Mouse (Mus musculus): ENCODE measurements around the gene Tpm1.
A peak's percentile ranks its signal among the peaks of the same experiment; 100 is the strongest.

The Tpm1 gene

DNA sequence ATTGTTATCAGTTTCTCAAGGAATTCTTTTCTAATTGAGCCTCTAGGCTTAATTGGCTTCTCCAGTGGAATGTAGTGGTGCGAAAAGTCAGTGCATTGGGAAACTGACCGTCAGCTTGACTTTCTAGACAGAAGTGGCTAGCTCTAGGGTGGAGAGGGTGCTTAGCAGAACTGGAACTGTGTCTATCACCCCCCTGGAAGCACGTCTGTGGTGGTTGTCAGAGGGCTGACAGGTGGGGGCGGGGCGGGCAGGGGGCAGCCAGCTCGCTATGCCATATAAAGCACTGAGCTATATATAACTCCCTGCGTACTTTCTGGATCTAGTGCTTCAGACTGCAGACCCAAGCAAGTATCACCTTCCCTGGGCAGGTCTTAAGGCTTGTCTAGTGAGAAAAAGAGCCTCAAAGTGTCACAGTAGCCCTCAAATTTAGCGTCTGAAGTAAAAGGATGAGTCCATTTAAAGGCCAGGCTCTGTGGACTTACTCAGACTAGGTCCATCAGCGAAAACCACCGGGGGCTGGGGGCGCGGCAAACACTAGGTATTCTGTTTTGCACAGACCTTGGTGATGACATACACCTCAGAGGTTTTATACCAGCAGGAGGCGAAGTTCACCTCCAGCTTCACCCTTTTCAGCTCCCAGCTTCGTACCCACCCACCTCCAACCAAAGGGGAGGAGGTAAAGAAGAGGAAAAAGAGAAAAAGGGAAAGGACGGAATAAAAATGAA lies 2.2 kb downstream of the Tpm1 start:
- DNase-seq (ENCODE audit: extremely low spot score, low read depth, low spot score) = no peak

DNA sequence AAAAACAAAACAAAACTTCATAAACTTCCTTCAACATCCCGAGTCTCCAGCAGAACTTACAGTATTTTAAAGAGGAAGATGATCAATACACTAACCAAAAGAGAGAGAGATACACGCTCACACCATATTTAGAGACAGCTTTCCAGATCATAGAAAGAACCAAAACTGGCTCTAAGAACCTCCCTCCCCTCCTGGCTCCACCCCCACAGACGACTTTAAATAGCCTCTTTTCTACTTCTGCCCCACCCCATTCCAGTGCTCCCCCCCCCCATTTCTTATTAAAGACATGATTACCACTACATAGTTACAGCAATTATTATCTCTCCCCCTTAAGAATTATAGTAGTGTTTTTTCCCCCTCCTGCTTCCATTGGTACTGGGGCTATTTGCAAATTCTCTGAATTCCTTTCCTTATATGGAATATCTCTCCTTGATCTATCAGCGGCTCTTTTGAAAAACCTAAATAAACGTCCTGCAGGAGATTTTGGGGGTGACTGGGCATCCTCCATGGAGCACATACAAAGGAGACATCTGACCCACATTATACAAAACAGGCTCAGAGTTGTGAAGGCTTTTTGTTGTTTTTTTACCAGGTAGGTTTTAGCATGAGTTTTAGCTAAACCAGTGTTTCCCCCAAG lies 3.1 kb downstream of the Tpm1 start:
- DNase-seq (ENCODE audit: extremely low spot score, low read depth, low spot score) = no peak

- no peak for DNase-seq (ENCODE audit: extremely low spot score, low read depth, low spot score)
Measured at GRCm38 (mm10) chr9:67045306-67045675, 3.9 kb downstream of the Tpm1 start.

GRCm38 (mm10) chr9:67044551-67045305 lies 4.5 kb downstream of the Tpm1 start:
- DNase-seq (ENCODE audit: extremely low spot score, low read depth, low spot score) = no peak

DNA sequence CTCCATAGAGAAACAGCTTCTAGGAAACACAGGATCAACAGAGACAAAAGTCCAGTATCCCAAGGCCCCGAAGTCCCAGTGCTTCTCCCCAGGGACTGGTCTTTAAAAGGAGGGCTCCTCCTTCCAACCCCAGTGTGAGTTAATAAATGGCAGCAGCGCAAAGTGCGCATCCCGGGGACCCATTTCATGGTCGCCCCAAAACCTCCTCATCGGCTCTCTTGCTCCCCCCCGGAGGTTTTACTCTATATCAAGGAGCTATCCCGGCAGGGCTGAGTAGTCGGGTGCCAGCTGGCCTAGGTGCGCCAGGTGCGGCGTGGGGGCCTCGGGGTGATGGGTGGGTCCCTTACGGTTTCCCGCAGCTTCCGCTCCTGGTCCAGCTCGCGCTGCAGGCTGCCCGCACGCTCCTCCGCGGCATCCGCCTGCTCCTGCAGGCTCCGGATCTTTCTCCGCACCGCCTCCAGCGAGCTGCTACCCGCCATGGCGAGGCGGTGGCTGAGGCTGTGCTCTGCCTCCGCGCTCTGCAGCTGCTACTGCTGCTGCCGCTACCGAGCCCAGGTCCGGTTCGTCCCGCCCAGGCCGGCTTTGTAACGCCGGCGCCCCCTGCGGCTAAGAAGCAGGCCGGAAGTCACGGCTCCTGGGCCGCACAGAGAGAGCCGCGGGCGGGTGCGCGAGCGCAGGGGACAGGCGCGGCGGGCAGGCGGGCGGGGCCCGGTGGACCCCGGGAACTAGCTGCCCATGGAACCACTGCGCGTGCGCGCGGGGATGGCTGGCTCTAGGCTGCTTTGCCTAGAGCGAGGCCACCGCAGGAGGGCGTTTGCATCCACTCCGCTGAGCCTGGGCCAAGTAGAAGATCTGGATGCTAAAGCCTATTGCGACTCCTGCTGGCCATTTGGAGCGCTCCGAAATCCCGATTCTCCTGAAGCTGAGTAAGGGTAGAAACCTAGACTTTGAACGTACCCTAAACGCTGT lies 5.7 kb downstream of the Tpm1 start:
- peak; percentile 98 for DNase-seq (ENCODE audit: extremely low spot score, low read depth, low spot score)

DNA sequence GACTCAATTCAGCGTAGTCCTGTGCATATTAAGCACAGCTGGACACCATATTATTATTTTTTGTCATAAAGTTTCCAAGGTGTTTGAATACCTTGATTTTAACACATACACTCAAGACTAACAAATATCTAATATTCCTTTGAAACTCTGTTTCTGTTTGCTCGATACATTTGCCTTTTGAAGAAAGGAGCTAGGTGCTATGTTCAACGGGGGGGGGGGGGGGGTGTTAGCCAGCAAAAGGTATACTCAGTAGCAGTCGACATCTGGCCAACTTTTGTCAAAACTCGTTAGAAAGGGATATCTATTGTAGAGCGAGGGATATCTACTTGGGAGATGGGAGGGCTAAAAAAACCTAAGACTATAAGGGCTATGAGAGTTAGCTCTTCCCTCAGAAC lies 6.4 kb downstream of the Tpm1 start:
- DNase-seq (ENCODE audit: extremely low spot score, low read depth, low spot score) = no peak

- DNase-seq (ENCODE audit: extremely low spot score, low read depth, low spot score) = no peak
Measured at GRCm38 (mm10) chr9:67041840-67042812, 7.1 kb downstream of the Tpm1 start.

- no peak for DNase-seq (ENCODE audit: extremely low spot score, low read depth, low spot score)
Measured at GRCm38 (mm10) chr9:67040963-67041839, 8.0 kb downstream of the Tpm1 start.

- DNase-seq (ENCODE audit: extremely low spot score, low read depth, low spot score) = no peak
Measured at GRCm38 (mm10) chr9:67039867-67040266, 9.3 kb downstream of the Tpm1 start.

- DNase-seq (ENCODE audit: extremely low spot score, low read depth, low spot score) = no peak
Measured at GRCm38 (mm10) chr9:67038686-67039085, 10.5 kb downstream of the Tpm1 start.

- no peak for DNase-seq (ENCODE audit: extremely low spot score, low read depth, low spot score)
Measured at GRCm38 (mm10) chr9:67037666-67038065, 11.5 kb downstream of the Tpm1 start.

DNA sequence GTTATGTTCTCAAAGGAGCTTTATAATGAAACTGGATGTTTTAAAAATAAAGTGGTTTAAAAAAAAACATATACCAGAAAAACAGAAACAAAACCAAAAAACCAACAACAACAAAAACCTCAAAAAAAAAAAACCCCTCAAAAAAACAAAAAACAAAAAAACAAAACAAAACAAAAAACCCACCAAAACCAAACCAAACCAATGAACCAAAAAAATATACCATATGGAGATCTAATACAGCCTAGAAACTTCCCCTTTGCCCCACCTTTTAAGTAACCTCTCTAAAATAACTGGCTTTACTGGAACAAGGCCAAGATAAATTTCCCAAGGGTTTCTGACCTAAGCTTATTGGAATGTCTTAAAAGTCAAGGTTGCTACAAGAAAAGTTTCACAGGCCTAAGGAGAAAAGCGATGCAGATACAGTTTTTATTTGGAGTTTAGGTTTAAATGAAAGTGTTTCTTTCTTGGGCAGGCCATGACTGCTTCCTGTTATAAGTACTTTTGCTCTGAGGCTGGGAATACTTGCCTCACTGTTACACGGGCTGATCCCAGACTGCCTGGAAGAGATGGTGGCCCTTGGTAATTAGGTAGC lies 12.6 kb downstream of the Tpm1 start:
- no peak for DNase-seq (ENCODE audit: extremely low spot score, low read depth, low spot score)

DNA sequence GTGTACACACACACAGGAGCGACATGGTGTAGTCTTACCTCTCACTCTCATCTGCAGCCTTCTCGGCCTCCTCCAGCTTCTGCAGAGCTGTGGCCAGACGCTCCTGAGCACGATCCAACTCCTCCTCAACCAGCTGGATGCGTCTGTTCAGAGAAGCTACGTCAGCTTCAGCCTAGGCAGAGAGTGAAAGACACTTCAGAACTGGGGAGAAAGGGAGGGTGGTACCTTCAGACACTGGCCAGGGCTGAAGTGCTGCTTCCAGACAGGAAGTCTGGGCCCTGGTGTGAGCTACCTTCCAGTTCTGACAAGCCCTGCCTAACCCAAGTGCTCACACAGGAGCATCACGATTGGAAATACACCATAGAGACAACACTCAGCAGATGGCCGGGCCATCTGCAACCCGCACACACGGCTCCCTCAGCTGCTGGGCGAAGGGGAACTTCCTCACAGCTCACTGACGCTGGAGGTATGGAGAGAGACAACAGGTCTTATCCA lies 13.2 kb downstream of the Tpm1 start:
- DNase-seq (ENCODE audit: extremely low spot score, low read depth, low spot score) = no peak

GRCm38 (mm10) chr9:67034677-67035076 lies 14.5 kb downstream of the Tpm1 start:
- DNase-seq (ENCODE audit: extremely low spot score, low read depth, low spot score) = no peak

GRCm38 (mm10) chr9:67033016-67033415 lies 16.2 kb downstream of the Tpm1 start:
- no peak for DNase-seq (ENCODE audit: extremely low spot score, low read depth, low spot score)

DNA sequence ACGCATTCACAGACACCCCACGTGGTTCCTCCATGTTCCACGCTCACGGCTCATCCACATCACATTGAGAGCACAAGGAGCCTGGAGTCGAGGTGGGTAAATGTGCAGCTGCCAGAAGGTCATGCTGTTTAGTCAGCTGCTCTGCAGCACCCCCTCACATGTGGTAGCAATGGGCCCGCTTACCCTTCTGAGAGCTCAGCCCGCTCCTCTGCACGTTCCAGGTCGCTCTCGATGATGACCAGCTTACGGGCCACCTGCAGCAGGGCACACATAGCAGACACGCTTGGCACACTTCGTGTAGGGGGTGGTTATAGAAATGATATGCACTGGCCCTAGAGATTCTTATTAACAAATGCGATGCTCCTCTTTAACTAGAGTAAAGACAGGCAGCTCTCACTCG lies 16.6 kb downstream of the Tpm1 start:
- no peak for DNase-seq (ENCODE audit: extremely low spot score, low read depth, low spot score)

GRCm38 (mm10) chr9:67029518-67029917 lies 19.7 kb downstream of the Tpm1 start:
- DNase-seq (ENCODE audit: extremely low spot score, low read depth, low spot score) = no peak

GRCm38 (mm10) chr9:67028929-67029328 lies 20.3 kb downstream of the Tpm1 start:
- DNase-seq (ENCODE audit: extremely low spot score, low read depth, low spot score) = no peak

All from hindlimb bud, embryonic 11.5 days (tissue).